Mouse (Mus musculus) cerebellum, adult 2 months (tissue): ENCODE measurements around the gene Osgin1. TPM values are rescaled to one million over a fixed set of nuclear protein-coding genes. Genes with fewer than 3 reads are reported as not detected.

ENCODE experiments used
- DNase-seq, 2 experiments: peaks; one replicate each; pipeline ENCODE4 v3.0.0; 2021
- H3K27ac ChIP-seq: fragments of 200-500 bp; 2 replicates; pipeline ENCODE4 v1.5.1; 2012; ENCODE audit warnings: low read length, control low read depth, inconsistent platforms; ENCODE audit not compliant: insufficient read depth
- H3K27me3 ChIP-seq: fragments of 200-500 bp; 2 replicates; pipeline ENCODE4 v1.6.1; 2012; ENCODE audit warnings: inconsistent platforms, mild to moderate bottlenecking, low read length, moderate library complexity; ENCODE audit not compliant: control insufficient read depth, insufficient read depth
- H3K4me1 ChIP-seq: fragments of 200-500 bp; 2 replicates; pipeline ENCODE4 v1.6.1; 2011; ENCODE audit warnings: low read length; ENCODE audit not compliant: control insufficient read depth, insufficient read depth
- H3K4me3 ChIP-seq: fragments of 200-500 bp; replicated peaks from 2 replicates; pipeline ENCODE3; 2011; ENCODE audit warnings: mild to moderate bottlenecking, low read depth, low read length, control low read depth; ENCODE audit not compliant: insufficient read depth
- CTCF ChIP-seq: fragments of 200-500 bp; IDR thresholded peaks from 2 replicates; pipeline ENCODE4 v1.5.1; 2011; ENCODE audit warnings: low read depth, mild to moderate bottlenecking, control low read depth, low read length, moderate library complexity, borderline replicate concordance; ENCODE audit not compliant: insufficient read depth
- POLR2A ChIP-seq: fragments of 200-500 bp; IDR thresholded peaks from 2 replicates; pipeline ENCODE4 v1.6.1; 2011; ENCODE audit warnings: low read length, control low read depth, borderline replicate concordance; ENCODE audit not compliant: insufficient read depth
- WGBS: fragments of 180-500 bp; shearing (Covaris S2); methylation state at CpG from one replicate; pipeline ENCODE4 v1.1.7; 2018; 5-methylcytosine and 5-hydroxymethylcytosine counted together
- polyA plus RNA-seq: library from polyadenylated mRNA; depleted of rRNA; stranded (reverse); fragments of >200 nt; gene quantifications from 2 replicates; pipeline ENCODE4 v1.2.3, GENCODE M21; 2012

Gene Osgin1
- polyA plus RNA-seq, 1 experiment = 0.84 TPM

DNA sequence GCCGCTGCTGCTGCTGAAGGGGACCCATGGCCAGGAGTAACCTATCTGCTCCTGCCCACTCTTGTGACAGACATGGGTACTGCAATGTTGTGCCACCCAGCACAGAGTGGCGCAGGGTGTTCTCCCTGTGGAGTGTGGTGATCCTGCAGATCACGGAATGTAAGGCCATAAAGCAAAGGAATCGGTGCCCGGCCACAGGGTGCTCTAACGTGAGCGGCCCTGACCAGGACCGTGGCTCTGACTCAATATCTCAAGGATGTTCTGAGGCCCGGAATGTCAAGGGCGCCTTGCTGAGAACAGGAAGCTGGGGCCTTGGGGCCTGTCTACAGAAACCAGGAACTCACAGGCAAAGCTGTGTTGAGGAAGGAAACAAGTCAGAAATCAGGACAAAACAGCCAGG lies 8.4 kb upstream of the Osgin1 start:
- peaks cover 47% of the 10 kb centered on the region for H3K4me1 ChIP-seq
- H3K27ac ChIP-seq = no peak overlapping the region
- WGBS = 95% methylated on average over 10 of the region's 10 CpGs
- no peak for DNase-seq
- H3K27me3 ChIP-seq = no peaks in the 10 kb centered on the region
- no peak overlapping the region for H3K4me3 ChIP-seq
- TF ChIP-seq POLR2A = no peak
- no peak for TF ChIP-seq CTCF

DNA sequence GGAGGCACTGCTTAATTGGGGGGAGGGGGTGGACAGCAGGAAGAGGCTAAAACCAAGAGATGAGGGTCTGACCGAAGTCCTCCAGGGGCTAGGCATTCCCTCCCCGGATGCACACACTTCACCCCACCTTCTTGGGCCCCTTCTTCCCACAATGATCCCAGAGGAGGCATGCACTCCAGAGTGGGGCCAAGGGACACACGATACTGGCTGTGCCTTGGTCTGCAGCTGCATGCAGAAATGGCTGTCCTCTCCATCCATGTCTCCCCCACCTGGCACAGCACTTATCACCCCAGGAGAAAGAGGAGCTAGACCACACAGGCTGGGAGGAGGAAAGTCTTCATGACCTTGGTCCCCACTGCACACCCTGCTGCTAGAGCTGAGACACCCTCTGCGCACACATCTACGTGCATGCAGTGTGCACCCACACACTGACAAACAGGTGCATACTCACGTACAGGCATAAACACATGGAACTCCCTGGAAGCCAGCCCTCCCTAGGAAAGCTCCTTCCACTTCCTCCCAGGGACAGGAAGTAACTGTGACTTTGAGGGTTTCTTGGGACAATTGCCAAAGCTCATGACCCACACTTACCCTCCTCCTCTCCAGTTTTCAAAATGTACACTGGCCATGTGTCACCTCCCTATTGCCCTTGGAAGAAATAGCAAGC lies 7.7 kb upstream of the Osgin1 start:
- H3K27me3 ChIP-seq = no peaks in the 10 kb centered on the region
- peaks cover 40% of the 10 kb centered on the region for H3K4me1 ChIP-seq
- no peak overlapping the region for H3K27ac ChIP-seq
- TF ChIP-seq CTCF (no peak), POLR2A (no peak)
- no peak overlapping the region for H3K4me3 ChIP-seq
- DNase-seq = no peak
- WGBS = 88% methylated on average over 6 of the region's 6 CpGs

DNA sequence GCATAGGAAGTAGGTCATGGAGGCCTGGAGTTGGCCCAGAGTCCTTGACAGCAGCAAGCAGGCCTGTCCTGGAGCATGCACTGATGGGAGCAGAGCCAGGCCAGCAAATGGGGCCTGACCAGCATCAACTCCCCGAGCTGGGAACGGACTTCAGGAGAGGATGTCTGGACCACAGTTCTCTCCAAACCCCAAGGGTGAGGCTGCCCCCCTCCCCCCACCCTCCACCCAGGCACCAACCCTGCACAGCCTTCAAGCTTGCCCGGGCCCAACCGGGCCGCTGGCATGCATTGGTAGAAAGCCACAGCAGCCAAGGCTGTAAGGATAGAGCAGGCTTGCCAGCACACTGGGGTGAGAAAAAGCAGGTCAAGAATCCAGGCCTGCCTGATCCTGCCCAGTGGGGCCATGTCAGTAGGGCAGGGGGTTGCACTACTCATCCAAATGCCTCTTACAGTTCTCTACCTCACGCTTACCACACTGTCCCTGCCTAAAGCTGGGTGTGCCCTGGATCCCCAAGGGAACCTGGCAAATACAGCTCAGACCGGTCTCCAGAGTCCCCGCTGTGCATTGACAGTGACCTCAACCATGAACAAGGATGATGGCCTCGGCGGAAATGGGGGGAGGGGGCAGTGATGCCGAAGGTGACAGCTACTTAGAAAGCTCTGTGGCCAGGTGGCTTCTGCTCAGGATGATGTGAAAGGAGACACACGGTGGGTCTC lies 6.1 kb upstream of the Osgin1 start:
- WGBS = 16% methylated on average over 12 of the region's 12 CpGs

DNA sequence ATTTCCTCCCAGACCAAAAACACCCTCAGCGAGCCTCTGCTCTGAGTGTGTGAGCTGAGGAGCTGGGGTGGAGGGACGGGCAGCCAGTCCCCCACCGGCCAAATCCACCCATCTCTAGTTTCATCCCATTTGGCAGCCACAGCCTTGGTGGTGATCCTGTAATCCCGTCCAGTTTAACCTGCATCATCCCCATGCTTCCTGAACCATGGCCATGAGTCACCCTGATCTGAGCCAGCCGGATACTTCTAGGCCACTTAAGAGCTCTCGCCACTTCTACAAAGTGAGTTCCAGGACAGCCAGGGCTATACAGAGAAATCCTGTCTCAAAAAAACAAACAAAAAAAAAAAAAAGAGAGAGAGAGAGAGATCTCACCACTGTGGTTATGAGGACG lies 5.6 kb upstream of the Osgin1 start:
- Histone ChIP-seq H3K27me3 (no peaks in the 10 kb centered on the region), H3K4me1 (peaks cover 24% of the 10 kb centered on the region), H3K27ac (no peak overlapping the region), H3K4me3 (no peak overlapping the region)
- no peak for DNase-seq
- 47% methylated on average over 7 of the region's 7 CpGs for WGBS
- TF ChIP-seq CTCF (no peak), POLR2A (no peak)

More for the DNA sequence above, 6.1 kb upstream of the Osgin1 start:
- peak overlapping the region; percentile 10; the same call in 1 of the 2 replicates for H3K27ac ChIP-seq
- TF ChIP-seq CTCF (no peak), POLR2A (no peak)
- peaks cover 25% of the 10 kb centered on the region for H3K4me1 ChIP-seq
- no peak overlapping the region for H3K4me3 ChIP-seq
- peak; percentile 61 to 66 for DNase-seq
- H3K27me3 ChIP-seq = no peaks in the 10 kb centered on the region

DNA sequence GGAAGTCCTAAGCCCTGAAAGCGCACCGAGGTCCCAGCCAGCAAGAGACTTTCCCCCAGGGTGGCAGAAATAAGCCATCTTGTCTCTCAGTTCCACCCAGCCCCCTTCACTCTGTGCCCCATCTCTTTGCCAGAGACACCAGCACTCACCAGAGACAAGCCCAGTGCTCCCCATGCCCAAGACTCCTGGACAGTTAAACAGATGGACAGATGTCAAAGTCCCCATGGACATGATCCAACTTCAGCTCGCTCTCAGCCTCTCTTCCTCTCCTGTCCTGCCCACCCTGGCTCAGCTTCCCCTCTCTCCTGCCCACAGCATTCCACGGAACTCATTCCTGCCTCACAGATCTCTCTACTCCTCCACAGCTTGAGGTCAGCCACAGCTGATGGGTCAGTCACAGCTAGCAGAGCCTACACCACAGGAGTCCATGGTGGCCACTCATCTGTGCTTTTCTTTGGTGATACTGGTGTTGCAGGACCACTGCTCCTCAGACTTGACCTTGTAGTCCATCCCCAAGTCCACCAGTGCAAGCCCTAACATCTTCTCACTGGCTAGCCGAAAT lies 5.1 kb upstream of the Osgin1 start:
- Histone ChIP-seq H3K4me3 (no peak overlapping the region), H3K4me1 (peaks cover 20% of the 10 kb centered on the region), H3K27me3 (no peaks in the 10 kb centered on the region), H3K27ac (no peak overlapping the region)
- DNase-seq = no peak
- WGBS = 79% methylated on average over 5 of the region's 5 CpGs
- TF ChIP-seq POLR2A (no peak), CTCF (no peak)

DNA sequence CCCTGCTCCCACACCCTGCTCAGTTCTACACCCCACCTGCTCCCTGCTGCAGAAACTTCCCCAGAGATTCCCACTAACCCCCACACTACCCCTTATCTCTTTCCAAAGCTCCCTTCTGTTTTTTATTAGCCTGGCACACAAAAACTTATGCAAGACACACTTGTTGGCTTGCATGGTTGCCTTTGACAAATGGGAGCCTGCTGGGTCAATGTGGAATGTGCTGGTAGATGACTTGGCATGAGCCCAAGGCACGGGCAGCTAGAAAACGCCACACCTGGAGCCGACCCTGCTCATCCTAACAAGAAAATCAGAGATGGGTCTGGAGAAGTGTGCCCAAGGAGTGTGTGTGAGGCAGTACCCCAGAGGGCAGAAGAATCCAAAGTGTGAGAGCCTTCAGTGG lies 4.4 kb upstream of the Osgin1 start:
- 51% methylated on average over 3 of the region's 3 CpGs for WGBS
- H3K27me3 ChIP-seq = no peaks in the 10 kb centered on the region
- H3K4me3 ChIP-seq = no peak overlapping the region
- DNase-seq = no peak
- no peak overlapping the region for H3K27ac ChIP-seq
- H3K4me1 ChIP-seq = peaks cover 19% of the 10 kb centered on the region
- TF ChIP-seq CTCF (no peak), POLR2A (no peak)

DNA sequence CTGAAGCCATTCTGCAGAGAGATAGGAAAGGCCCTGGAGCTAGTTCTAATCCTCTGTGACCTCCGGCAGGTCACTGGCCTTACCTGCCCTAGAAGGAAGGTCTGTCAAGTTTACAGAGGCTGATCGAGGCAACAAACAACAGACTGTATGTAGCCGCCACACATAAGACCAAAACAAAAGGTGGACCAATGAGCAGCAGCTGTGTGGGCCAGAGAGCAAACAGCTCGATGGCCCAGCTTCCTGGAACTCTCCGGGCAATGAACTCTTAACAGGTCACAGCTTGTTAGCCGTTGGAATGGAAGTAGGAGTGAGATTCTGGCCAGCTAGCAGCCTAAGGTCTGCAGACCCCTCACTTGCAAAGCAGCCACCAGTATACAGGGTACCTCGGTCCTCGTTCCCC lies 3.7 kb upstream of the Osgin1 start:
- H3K4me3 ChIP-seq = no peak overlapping the region
- TF ChIP-seq CTCF (no peak), POLR2A (no peak)
- H3K4me1 ChIP-seq = peaks cover 19% of the 10 kb centered on the region
- no peaks in the 10 kb centered on the region for H3K27me3 ChIP-seq
- WGBS = 84% methylated on average over 8 of the region's 8 CpGs
- DNase-seq = no peak
- no peak overlapping the region for H3K27ac ChIP-seq

DNA sequence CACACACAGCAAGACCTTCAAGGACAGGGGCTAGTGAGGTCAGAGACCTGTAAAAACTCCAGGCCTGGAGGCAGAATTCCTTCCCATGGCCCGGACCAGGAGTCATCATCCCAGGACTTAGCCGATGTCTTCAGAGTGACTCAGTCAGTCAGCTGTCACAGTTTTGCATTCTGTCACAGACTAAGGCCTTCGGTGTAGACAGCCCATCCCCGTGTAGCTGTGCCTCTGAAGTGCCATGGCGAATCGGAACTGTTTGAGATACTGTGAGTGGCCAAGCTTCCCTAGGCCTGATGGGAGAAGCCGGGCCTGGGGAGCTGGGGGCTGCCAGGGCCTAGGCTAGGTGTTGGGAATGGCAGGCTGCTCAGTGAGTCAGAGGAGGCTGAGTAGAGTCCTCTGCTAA lies 3.2 kb upstream of the Osgin1 start:
- no peak overlapping the region for H3K27ac ChIP-seq
- H3K27me3 ChIP-seq = no peaks in the 10 kb centered on the region
- no peak for DNase-seq
- peaks cover 19% of the 10 kb centered on the region for H3K4me1 ChIP-seq
- TF ChIP-seq POLR2A (no peak), CTCF (no peak)
- 91% methylated on average over 7 of the region's 7 CpGs for WGBS
- no peak overlapping the region for H3K4me3 ChIP-seq
